Mouse (Mus musculus) urinary bladder, postnatal 14 days (tissue): Measurements from ENCODE around the gene Taldo1.
A peak's percentile ranks its signal among the peaks of the same experiment; 100 is the strongest.

Experiments
- DNase-seq: peaks from one replicate; pipeline ENCODE4 v3.0.0; 2021; ENCODE audit warnings: low spot score

Taldo1 gene

DNA sequence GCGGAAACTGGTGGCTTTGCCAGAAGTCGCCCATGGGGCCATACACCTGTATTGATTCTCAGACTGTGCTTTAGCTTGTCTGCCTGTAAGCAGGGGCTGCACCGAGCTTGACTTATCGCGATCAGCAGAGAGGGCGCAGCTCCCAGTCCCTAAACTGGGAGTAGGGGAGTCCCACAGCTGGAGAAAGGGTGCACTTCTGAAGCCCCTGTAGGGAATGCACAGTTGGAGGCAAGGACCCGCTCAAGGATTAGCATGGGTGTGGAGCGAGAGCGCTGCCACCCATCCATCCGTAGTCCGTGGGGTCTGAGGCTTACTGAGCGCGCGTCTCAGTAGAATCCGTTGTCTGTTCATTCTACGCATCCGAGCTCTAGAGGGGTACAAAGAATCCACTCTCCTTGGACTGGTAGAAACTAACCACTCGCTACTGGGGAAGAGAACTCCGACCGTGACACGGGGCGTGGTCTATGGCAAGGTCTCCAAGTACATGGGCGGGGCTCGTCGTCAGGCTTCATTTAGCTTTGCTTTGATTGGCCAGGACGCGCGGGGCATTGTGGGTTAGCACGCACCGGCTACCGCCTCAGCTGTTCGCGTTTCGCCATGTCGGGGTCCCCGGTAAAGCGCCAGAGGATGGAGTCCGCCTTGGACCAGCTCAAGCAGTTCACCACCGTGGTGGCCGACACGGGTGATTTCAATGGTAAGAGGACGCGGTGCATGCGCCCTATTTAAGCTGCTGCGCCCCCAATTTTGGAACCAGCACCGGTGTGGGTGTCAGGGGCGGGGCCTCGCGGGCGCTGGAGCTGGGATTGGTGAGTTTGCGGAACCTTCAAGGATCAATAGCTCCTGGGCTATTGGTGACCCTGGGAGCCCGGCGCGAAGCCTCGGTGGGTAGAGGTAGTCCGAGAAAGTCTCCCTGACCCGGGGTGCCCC lies at the start of gene Taldo1:
Gene Taldo1, plus strand, starts transcription at position 575 of the 927 bp plus-strand sequence.
- DNase-seq: peak; percentile 97

DNA sequence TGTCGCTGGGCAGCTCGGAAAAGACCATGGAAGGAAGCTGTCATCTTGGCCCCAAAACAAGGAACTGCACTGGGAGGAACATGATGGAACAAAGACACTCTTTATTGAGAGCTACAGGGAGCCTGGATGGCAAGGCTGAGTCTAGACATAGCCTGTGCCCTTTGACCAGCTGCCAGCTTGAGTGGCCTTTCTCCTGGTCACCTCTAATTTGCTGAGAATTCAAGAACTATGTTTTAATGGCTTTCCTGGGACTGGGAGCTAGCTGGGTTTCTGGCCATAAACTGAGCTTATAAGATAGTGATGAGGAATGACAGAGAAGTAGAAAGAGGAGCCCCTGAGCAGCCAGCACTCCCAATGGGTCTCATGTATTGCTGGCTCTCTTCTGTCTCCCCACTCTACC lies 48.8 kb upstream of the Taldo1 start:
- DNase-seq: no peak

DNA sequence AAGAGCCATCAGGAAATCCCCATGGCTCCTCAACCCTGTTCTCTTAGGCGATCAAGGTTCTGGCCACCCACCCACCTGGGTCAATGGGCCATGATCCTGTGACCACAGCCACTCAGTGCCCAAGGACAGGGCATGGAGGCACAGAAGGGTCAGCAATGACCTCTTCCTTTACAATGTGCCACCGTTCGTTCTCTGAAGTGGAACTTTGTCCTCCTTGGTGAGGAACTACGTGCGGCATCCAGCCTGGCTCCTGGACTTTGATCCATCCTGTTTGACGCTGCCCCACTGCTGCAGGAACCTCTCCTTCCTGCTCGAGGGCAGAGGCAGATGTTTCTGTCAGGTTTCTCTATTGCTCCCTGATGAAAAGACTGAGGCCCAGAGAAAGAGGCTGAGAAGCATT lies 48.3 kb upstream of the Taldo1 start:
- DNase-seq: no peak

DNA sequence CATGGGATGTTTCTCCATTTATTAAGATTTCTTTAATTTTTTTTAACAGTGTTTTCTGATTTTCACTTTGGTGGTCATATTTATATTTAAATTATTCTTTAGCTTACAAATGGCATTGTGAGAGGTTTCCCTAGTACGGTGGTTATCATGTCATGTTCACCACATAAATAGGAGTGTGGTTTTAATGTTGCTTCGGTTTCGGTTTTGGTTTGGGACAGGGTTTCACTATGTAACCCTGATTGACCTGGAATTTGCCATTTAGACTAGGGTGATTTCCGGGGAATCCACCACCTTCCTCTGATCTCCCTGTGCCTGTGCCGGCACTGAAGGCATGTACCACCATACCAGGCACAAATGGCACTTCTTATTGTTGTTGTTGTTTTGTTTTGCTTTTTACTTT lies 47.2 kb upstream of the Taldo1 start:
- DNase-seq: no peak

DNA sequence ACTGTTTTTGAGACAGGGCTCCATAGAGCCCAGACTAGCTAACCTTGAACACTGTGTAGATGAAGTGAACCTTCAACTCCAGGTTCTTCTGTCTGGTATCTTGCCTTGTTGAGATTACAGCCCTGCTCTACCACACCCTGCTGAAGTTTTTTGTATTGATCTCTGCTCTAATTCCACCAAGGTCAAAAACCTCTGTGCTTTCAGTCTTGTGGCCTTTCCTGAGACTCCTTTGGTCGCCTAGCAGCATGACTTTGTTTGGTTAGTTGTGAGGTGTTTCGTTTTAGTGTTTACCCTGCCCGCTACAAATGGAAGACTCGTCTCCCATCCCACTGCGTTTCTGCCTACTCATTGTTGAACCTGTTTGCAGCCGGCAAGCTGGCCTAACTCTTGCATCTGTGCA lies 40.9 kb upstream of the Taldo1 start:
- DNase-seq: peak; percentile 32

DNA sequence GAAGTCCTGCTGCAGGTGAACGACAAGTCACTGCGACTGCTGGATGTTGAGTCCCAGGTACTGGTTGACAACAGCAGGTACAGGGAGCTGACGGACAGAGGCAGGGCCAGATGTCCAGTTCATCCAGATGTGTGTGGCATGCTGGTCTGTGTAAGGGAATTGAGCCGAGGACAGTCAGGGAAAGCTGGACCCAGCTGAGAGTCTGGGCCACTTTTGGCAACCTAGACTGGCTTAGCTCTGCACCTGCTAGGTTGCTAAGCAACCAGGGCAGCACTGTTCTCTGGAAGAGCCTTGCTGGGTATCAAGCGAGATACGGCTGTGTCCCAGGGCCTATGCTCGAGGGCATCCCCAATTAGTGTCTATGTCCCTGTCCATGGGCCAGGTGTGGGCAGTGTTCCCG lies 36.9 kb upstream of the Taldo1 start:
- DNase-seq: no peak

DNA sequence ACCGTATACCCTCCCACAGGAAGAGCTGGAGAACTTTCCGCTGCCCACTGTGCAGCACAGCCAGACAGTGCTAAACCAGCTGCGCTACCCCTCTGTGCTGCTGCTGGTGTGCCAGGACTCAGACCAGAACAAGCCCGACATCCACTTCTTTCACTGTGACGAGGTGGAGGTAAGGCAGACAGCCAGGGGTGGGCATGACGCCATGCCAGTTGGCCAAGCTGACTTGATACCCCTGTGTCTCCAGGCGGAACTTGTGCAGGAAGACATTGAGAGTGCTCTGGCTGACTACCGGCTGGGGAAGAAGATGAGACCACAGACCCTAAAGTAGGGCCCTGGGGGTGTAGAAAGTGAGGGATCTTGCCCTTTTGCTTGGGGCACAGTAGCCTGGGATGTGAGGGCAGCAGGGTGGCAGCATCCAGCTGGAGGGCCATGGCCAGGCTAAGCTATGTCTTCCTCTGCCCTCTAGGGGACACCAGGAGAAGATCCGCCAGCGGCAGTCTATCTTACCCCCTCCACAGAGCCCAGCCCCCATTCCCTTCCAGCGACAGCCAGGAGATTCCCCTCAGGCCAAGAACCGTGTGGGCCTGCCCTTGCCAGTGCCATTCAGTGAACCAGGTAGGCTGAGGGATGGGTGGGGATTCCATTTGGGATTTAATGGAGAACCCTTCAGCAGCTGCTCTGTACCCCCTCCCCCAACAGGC lies 36.2 kb upstream of the Taldo1 start:
- DNase-seq: no peak

DNA sequence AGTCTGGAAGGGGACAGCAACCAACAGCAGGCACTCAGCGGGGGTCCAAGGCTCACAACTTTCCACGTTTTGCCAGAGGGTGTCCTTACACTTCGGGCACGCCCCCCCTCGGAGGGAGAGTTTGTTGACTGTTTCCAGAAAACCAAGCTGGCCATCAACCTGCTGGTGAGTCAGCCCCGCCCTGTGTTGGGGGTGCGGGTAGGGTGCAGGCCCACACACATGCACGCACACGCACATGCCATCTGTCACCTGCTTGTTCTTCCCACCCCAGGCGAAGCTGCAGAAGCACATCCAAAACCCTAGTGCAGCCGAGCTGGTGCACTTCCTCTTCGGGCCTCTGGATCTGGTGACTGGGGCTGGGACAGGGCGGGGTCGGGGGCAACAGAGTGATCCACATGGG lies 35.0 kb upstream of the Taldo1 start:
- no peak for DNase-seq

DNA sequence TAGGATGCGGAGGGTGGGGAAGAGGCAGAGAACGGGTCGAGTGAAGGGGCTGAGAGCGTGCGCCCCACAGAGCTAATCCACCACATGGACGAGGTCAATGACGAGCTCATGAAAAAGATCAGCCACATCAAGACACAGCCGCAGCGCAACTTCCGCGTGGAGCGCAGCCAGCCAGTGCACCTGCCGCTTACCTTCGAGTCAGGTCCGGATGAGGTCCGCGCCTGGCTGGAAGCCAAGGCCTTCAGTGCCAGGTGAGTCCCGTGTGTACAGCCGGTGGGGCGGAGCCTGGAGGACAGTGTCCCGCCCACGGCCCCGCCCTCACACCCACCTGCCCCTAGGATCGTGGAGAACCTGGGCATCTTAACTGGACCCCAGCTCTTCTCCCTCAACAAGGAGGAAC lies 30.5 kb upstream of the Taldo1 start:
- DNase-seq: peak; percentile 70

DNA sequence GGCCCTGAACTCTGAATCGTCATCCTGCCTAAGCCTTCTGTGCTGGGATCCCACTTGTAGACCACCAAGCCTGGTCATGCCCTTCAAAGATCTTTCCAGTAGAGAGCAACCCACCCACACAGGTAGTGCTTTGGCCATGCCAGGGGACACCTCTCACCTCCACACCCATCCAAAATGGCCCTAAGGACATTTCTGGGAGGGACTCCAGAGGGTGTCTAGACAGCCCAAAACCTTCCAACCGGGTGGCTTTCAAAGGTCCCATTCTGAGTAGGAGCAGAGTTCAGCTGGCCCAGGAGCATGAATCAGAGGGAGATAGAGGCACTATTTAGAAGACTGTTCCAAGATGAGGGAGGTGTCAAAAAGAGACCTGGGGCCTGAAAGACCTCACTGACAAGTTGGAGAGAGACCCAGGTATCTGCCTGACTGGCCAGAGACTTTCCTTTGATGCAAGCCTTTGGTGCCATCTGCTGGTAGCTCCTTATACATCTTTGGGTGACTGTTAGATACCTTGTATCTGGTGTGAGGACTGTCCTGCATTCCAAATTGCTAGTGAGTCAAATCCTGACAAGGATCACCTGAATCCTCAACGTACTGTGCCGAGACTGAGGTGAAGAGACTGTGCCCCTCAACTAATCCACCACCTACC lies 28.8 kb upstream of the Taldo1 start:
- peak; percentile 80 for DNase-seq

DNA sequence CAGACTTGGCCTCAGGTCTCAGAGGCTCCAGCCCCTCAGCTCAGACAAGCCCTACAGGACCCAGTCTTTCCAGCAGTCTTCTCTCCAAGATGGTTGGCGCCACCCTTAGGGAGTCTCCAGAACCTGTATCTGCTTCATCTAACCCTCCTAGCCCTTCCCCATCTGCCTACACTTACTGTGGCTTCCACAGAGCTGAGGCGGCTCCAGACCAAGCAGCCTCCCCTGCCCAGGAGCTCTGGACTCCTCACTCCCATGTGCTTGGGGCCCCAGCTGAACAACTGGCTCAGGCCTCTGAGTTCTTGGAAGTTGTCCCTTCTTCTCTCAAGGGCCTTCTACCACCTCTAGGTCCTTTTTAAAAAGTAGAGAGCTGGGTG lies 28.3 kb upstream of the Taldo1 start:
- no peak for DNase-seq

DNA sequence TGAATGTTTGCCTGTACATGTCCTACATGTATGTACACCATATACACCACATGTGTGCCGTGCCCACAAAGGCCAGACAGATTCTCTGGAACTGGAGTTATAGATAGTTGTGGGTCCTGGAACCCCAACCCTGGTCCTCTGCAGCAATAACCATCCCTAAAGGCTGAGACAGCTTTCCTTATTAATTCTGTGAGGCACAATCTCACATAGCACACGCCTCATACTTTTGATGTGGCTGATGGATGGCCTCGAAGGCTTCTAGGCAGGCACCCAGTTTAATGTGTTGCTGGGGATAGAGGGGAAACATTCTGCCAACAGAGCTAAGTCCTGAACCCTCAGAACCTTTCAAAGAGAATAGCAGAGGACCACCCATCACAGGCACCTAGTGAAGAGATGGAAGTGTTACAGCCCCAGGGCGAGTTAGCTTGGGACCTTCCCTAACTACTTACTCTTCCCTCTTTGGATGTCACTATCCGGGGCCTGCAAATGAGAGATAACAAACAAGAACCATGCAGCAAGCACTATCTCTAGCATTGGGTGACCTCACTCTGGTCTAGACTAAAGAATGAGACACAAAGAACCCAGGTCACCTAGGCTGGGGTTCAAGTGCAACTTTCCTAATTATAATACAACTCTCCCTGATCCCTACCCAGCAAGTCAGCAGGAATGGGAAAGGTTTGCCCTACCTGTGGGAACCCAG lies 27.5 kb upstream of the Taldo1 start:
- no peak for DNase-seq

DNA sequence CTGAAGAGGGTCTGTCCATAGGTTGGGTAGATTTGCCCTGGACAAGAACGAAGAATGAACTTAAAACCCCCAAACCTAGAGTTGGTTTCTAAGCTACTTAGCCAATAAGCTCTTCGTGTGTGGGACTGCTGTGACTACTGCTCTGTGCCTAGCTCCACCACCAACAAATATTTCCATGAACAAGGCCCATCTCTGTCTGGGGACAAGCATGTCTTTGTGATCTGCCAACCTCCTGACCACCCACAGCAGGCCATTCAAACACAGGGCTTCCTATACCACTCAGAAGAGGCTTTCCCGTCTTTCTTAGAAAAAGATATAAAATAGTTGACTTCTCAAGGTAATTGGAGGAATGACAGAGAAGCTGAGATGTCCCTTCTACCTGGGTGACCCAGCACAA lies 27.0 kb upstream of the Taldo1 start:
- no peak for DNase-seq

DNA sequence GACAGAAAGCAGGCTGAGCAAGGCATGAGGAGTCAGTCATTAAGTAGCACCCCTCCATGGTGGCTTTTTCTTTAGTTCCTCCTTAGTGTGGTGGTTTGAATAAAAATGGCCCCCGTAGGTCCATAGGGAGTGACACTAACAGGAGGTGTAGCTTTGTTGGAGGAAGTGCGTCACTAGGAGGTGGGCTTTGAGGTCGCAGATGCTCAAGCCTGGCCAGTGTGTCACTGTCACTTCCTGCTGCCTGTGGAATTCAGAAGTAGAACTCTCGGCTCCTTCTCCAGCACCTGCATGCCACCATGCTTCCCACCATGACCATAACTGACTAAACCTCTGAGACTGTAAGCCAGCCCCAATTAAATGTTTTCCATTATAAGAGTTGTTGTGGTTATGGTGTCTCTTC lies 24.6 kb upstream of the Taldo1 start:
- no peak for DNase-seq

DNA sequence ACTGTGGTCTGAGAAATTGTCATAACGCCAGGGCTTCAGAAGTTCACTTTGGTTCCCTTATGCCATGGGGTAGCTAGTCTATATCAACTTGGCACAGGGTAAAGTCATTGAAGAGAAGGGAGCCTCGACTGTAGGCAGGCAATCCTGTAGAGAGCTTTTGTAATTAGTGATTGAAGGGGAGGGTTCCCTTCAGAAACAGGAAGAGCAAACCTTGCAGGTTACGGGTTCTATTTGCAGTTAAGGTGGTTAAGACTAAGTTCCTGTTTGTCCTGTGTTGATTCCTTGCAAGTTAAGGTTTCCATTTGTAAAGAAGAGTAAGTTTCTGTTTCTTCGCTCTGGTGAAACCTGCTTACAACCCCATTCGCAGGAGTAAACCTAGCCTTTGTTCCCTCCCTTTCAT lies 22.1 kb upstream of the Taldo1 start:
- DNase-seq: no peak

DNA sequence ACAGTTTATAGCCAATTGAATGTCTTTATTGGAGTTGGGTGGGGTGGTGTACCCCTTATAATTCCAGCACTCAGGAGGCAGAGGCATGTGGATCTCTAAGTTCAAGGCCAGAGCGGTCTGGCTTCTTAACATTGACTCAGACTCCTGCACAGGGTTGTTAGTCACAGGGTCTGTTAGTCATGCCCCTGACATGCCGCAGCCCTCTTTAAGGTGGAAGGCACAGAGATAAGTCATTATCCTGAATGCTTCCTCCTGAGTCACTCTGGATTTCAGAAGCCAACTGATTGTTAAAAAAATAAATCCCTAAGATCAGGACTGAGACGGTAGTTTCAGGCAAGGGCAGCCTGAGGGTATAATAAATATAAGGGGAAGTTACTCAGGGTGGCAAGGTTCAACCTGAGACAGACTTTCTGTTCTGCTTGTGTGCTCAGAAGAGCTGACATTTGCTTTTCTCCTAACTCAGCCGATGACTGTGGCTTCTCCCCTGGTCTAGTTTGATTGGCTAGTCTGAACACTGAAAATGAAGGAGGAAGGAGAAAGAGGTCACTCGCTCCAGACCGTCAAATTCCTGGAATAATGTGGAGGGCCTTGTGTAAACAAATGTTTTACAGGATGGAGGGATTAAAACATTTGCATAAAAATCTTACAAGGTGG lies 19.9 kb upstream of the Taldo1 start:
- no peak for DNase-seq

DNA sequence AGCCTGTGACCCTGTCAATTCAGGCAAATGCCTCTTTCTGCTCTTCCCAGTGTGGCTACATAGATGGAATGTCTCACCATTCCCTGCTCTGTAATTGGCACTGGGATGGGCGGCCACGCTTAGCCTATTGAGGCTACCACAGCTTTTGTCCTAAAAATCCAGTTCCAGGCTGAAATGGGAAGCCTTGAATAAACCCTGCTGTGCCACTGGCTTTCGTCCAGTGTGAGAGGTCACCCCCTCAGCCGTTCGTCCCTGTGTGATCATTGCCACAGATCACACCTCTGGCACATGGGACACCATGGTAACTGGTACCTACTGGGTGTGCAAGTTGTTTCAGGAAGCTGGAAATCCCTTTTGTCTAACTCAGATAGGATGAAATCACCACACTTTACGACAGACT lies 18.4 kb upstream of the Taldo1 start:
- DNase-seq: no peak

DNA sequence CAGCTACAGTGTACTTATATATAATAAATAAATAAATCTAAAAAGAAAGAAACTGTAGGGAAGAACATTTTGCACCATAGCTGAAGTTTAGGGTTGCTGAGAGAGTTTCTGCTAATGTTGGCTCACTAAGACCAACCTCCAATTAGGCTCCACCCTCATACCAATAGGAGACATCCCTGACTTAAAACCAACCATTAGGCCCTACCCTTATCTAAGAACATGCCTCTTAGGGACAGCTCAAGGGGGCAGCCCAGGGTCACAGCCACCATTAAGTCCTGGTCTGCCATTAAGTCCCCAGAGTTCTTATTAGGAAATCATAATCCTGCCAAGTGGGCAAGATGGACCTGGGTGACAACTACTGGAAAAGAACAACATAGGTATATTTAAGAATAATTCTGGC lies 17.6 kb upstream of the Taldo1 start:
- no peak for DNase-seq

DNA sequence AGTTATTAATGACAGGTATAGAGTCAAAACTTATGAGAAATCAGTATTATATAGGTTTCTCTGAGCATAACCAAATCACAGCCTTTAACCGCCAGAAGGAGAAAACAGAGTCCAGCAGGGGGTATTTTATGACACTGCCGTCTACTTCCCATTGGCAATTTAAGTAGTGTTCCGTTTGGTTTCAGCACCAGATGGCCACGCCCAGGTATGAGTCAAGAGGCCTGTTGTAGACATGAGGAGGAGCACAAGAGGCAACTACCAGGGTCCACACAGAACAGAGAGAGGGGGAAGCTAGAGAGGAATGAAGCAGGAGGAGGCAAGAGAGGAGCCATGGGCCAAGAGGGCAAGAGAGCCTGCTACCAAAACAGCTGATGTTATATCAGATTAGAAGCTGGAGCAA lies 12.4 kb upstream of the Taldo1 start:
- no peak for DNase-seq

DNA sequence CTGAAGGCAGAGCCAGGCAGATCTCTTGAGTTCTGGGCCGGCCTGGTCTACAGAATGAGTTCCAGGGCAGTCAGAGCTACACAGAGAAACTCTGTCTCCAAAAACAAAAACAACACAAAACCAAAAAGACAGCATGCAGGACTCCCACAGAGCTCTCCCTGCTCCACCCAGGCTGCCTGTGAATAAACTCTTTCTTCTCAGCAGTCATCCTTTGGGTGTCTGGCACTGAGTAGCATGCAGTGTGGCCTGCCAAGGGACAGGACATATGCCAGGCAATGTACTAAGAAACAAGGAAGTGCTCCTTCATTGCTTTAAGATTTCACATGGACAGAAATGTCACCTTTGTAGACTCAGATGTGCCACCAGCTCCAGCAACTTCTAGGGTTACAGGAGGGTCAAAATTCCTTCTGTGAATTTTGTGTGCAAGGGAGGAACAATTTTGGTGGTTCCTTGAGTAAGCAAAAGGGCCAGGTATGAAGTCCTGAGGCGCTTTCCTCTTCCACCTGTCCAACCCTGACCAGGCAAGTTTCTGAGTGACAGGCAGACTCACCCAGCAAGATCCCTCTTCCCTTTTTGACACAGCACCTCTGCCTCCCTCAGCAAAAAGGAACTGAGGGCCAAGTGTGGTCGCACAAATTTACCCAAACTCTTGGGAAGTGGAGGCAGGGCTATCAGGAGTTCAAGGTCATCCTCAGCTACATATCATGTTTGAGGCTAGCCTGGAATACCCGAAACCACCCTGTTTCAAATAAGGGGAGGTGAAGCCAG lies 10.7 kb upstream of the Taldo1 start:
- DNase-seq: no peak

DNA sequence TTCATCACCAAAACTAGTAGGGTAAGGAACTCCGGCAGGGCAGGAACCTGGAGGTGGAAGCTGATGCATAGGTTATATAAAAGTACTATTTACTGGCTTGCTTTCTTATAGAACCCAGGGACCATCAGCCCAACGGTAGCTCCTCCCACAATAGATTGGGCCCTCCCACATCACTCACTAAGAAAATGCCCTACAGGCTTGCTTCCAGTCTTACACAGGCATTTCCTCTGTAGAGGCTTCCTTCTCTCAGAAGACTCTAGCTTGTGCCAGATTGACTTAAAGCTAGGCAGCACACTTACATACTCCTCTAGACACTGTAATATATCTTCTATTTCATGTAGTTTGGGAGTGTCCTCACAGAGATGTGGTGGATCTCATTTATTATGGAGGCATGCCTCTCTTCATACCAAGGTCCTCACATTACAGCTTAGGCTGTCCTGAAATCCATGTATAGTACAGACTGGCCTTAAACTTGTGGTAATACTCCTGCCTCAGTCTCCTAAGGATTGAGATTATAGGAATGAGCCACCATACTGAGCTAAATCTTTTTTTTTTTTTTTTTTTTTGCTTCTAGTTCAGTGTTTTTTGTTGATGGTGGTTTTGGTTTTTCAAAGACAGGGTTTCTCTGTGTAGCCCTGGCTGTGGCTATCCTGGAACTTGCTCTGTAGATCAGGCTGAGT lies 4.1 kb upstream of the Taldo1 start:
- no peak for DNase-seq
